ENCODE assay signal across 8 mouse cellular contexts in genomic region chr14:27038783-27039182, GRCm38 (mm10). TPM values are rescaled to one million over a fixed set of nuclear protein-coding genes. Genes with fewer than 3 reads are reported as not detected.
DNase-seq lines count a peak whose midpoint lies in the region; ATAC-seq and TF ChIP-seq lines count a peak whose summit lies in the region.

Il17rd (plus strand) TSS chr14:27038941.

- ATAC-seq in erythroblast, adult 5-6 weeks (replicated peaks; ENCODE audit: low FRiP score, poor library complexity, severe bottlenecking): no peak
- peak; percentile 84 for ATAC-seq in heart, embryonic 12.5 days (ENCODE audit: insufficient number of reproducible peaks, low FRiP score)
- ATAC-seq in kidney, postnatal 0 days (replicated peaks; ENCODE audit: low FRiP score, low read depth): peak; percentile 91

- H3ac ChIP-seq in myocyte (ENCODE audit: control insufficient read depth, insufficient read length): peak within 1 kb of the TSS; percentile 53

- no peaks in the 10 kb centered on the region for H3K79me2 ChIP-seq in liver, adult 2 months (ENCODE audit: control insufficient read depth, insufficient read depth, low read length)
- H3K79me2 ChIP-seq in myocyte (ENCODE audit: control insufficient read depth, insufficient read depth): peaks cover 5% of the 10 kb centered on the region

- WGBS in heart, embryonic 12.5 days: 0% methylated on average over 29 of the region's 29 CpGs
- 0% methylated on average over 28 of the region's 29 CpGs for WGBS in kidney, postnatal 0 days
- under 1% methylated on average over 29 of the region's 29 CpGs for WGBS in liver, adult 2 months

- H3K9me3 ChIP-seq in erythroblast, embryonic 14.5 days (ENCODE audit: control insufficient read depth, low read length): no peaks in the 10 kb centered on the region; the same call in 1 of the 2 replicates
- H3K9me3 ChIP-seq in heart, embryonic 12.5 days (replicated peaks): no peaks in the 10 kb centered on the region
- H3K9me3 ChIP-seq in kidney, postnatal 0 days (replicated peaks; ENCODE audit: low read length): no peaks in the 10 kb centered on the region

- H3K4me3 ChIP-seq in erythroblast, embryonic 14.5 days (replicated peaks): peak within 1 kb of the TSS; percentile 54
- peak within 1 kb of the TSS; percentile 92 for H3K4me3 ChIP-seq in heart, embryonic 12.5 days
- peak within 1 kb of the TSS; percentile 92 for H3K4me3 ChIP-seq in kidney, postnatal 0 days (replicated peaks; ENCODE audit: low read depth, low read length)
- peak within 1 kb of the TSS; percentile 69 for H3K4me3 ChIP-seq in liver, adult 2 months (ENCODE audit: insufficient read depth, low read depth, low read length)
- peak within 1 kb of the TSS; percentile 30 for H3K4me3 ChIP-seq in myocyte

- no peaks in the 10 kb centered on the region for H3K36me3 ChIP-seq in erythroblast, embryonic 14.5 days (ENCODE audit: control insufficient read depth)
- no peaks in the 10 kb centered on the region for H3K36me3 ChIP-seq in heart, embryonic 12.5 days
- H3K36me3 ChIP-seq in kidney, postnatal 0 days (ENCODE audit: insufficient read depth, low read length): no peaks in the 10 kb centered on the region
- no peaks in the 10 kb centered on the region for H3K36me3 ChIP-seq in liver, adult 2 months (ENCODE audit: control insufficient read depth, insufficient read depth, low read length)
- H3K36me3 ChIP-seq in myocyte (ENCODE audit: control insufficient read depth, insufficient read depth): no peaks in the 10 kb centered on the region

- no peak; the same call in 1 of the 2 replicates for TF ChIP-seq POLR2A in liver, adult 2 months (IDR thresholded peaks at IDR 0.05; ENCODE audit: extremely low read depth, insufficient read depth, low read length)
- TF ChIP-seq POLR2A in myocyte (IDR thresholded peaks at IDR 0.05; ENCODE audit: insufficient read length, low read depth): peak; percentile 97

- H3K9ac ChIP-seq in heart, embryonic 12.5 days: peak within 1 kb of the TSS; percentile 86
- H3K9ac ChIP-seq in kidney, postnatal 0 days (ENCODE audit: low read depth, low read length): peak within 1 kb of the TSS; percentile 85
- peak within 1 kb of the TSS; percentile 78 for H3K9ac ChIP-seq in liver, adult 2 months (ENCODE audit: low read depth, low read length)

- H3K27me3 ChIP-seq in erythroblast, embryonic 14.5 days (ENCODE audit: control insufficient read depth): peaks cover 61% of the 10 kb centered on the region
- H3K27me3 ChIP-seq in heart, embryonic 12.5 days (replicated peaks): no peaks in the 10 kb centered on the region
- no peaks in the 10 kb centered on the region for H3K27me3 ChIP-seq in kidney, postnatal 0 days (ENCODE audit: insufficient read depth, low read length)
- H3K27me3 ChIP-seq in liver, adult 2 months (ENCODE audit: control insufficient read depth, insufficient read depth, low read length): no peaks in the 10 kb centered on the region
- no peaks in the 10 kb centered on the region for H3K27me3 ChIP-seq in myocyte (ENCODE audit: control insufficient read depth, insufficient read depth, insufficient read length)

- 0 out of 2 replicates have a peak, but pooled peaks have one; percentile 3 for TF ChIP-seq CTCF in kidney, postnatal 0 days (IDR thresholded peaks at IDR 0.05; ENCODE audit: low read depth)
- no peak for TF ChIP-seq CTCF in liver, adult 2 months (IDR thresholded peaks at IDR 0.05; ENCODE audit: low read depth, low read length)

- DNase-seq in fat pad, adult 2 months (ENCODE audit: extremely low read depth, low read depth, low spot score): peak; percentile 26
- peak; percentile 97 for DNase-seq in kidney, postnatal 0 days (ENCODE audit: low spot score)
- peak; percentile 78 for DNase-seq in liver, adult 2 months (ENCODE audit: extremely low read depth, low read depth, low spot score)
- peak; percentile 66 to 80 for DNase-seq in spleen, postnatal 4 days (ENCODE audit: low spot score in 2 of 2)

- peaks cover 7% of the 10 kb centered on the region for H3K4me1 ChIP-seq in erythroblast, embryonic 14.5 days (ENCODE audit: control insufficient read depth)
- H3K4me1 ChIP-seq in heart, embryonic 12.5 days (replicated peaks): peaks cover 20% of the 10 kb centered on the region
- H3K4me1 ChIP-seq in kidney, postnatal 0 days (replicated peaks; ENCODE audit: insufficient read depth, low read length): peaks cover 14% of the 10 kb centered on the region
- H3K4me1 ChIP-seq in liver, adult 2 months (ENCODE audit: control insufficient read depth, insufficient read depth, low read length): 0 out of 2 replicates have a peak, but pooled peaks cover 3% of the 10 kb centered on the region

- H3K4me2 ChIP-seq in heart, embryonic 12.5 days: peak within 1 kb of the TSS; percentile 97
- H3K4me2 ChIP-seq in kidney, postnatal 0 days (ENCODE audit: low read length): peak within 1 kb of the TSS; percentile 98
- peak within 1 kb of the TSS; percentile 84 for H3K4me2 ChIP-seq in myocyte (ENCODE audit: low read depth)

- H3K27ac ChIP-seq in heart, embryonic 12.5 days (ENCODE audit: poor library complexity, severe bottlenecking): no peak within 1 kb of the TSS
- peak within 1 kb of the TSS; percentile 87 for H3K27ac ChIP-seq in kidney, postnatal 0 days
- H3K27ac ChIP-seq in liver, adult 2 months (replicated peaks; ENCODE audit: insufficient read depth, low read depth, low read length): no peak within 1 kb of the TSS

TF ChIP-seq in myocyte, 11 proteins besides CTCF, POLR2A, EP300 and RAD21:
- peak; percentile 93 for TF ChIP-seq POLR2AphosphoS2 (IDR thresholded peaks at IDR 0.05; ENCODE audit: insufficient read length, low read depth)
- no peak for TF ChIP-seq MYOD1 (IDR thresholded peaks at IDR 0.05; ENCODE audit: control insufficient read depth in 1 of 3, insufficient read length in 2 of 3, low read depth in 2 of 3)
- TF ChIP-seq REST (IDR thresholded peaks at IDR 0.05; ENCODE audit: insufficient read depth, insufficient read length): no peak
- peak in 1 of 3 experiments; percentile 6 for TF ChIP-seq MYOG (IDR thresholded peaks at IDR 0.05; ENCODE audit: control insufficient read depth in 1 of 3, insufficient read depth in 1 of 3, insufficient read length in 2 of 3, low read depth in 2 of 3)
- TF ChIP-seq TCF12 (IDR thresholded peaks at IDR 0.05; ENCODE audit: insufficient read depth, poor library complexity, severe bottlenecking): no peak
- TF ChIP-seq MAX (IDR thresholded peaks at IDR 0.05; ENCODE audit: low read depth): no peak
- no peak for TF ChIP-seq USF1 (IDR thresholded peaks at IDR 0.05; ENCODE audit: low read depth)
- no peak for TF ChIP-seq SRF (IDR thresholded peaks at IDR 0.05; ENCODE audit: control insufficient read depth, insufficient read length, low read depth)
- no peak for TF ChIP-seq CEBPB (IDR thresholded peaks at IDR 0.05; ENCODE audit: insufficient read depth, poor library complexity, severe bottlenecking)
- TF ChIP-seq TCF3 (IDR thresholded peaks at IDR 0.05; ENCODE audit: insufficient read length, low read depth): no peak

RNA-seq across cellular contexts. Expression of gene Il17rd, which starts in this region (rescaled TPM):
- polyA plus RNA-seq in erythroblast, embryonic 14.5 days (2012): 0.02 TPM in 1 of 2 replicates, not detected in the other
- total RNA-seq in erythroblast, adult 5-6 weeks (2015; ENCODE audit: low replicate concordance): not detected in 2 replicates
- not detected in 2 replicates for total RNA-seq in erythroblast, adult 5-6 weeks (2017; ENCODE audit: low replicate concordance)
- polyA plus RNA-seq in heart, embryonic 12.5 days (2016; fragmentation: Nextera tagmentation; extraction: Ambion mirVana): 1.5 and 1.7 TPM in 2 replicates
- polyA plus RNA-seq in kidney, postnatal 0 days (2015; fragmentation: Nextera tagmentation; extraction: Ambion mirVana): 3.9 TPM in 2 replicates
- total RNA-seq in liver, adult 2 months (2014; rRNA removed): 0.54 and 0.55 TPM in 2 replicates
- 0.12 and 0.16 TPM in 2 replicates for polyA plus RNA-seq in liver, adult 2 months (2012; rRNA removed)
- 1.9 TPM for polyA plus RNA-seq in myocyte (2012; fragmentation: generic; extraction: Trizol)

Comparison
In these comparisons a context has a peak if more than half of its experiments do, and no peak if none do; other contexts are left out.
1. Peak in DNase-seq, H3K4me3 ChIP-seq and H3K9ac ChIP-seq in liver, adult 2 months; RNA of the gene not detected or under 1 TPM.
2. H3K4me3 ChIP-seq: peak in every context shown above with its lines; median percentile 92 in heart, embryonic 12.5 days; 92 in kidney, postnatal 0 days; 69 in liver, adult 2 months; 54 in erythroblast, embryonic 14.5 days; 30 in myocyte.
3. DNase-seq: peak in every context shown above with its lines; median percentile 97 in kidney, postnatal 0 days; 78 in liver, adult 2 months; 73 in spleen, postnatal 4 days; 26 in fat pad, adult 2 months.